Mouse (Mus musculus) lung, embryonic 14.5 days (tissue): ENCODE results near the gene Olfr1395. TPM values are rescaled to one million over a fixed set of nuclear protein-coding genes. Genes with fewer than 3 reads are reported as not detected.
"Not testable (repeated sequence)": the region's sequence is repeated elsewhere in the genome, so short reads cannot be mapped to it uniquely, and the experiment has no call there.

Experiments used
- ATAC-seq: fragments of 200-750 bp; cut with Nextera tagmentation; 2 replicates; pipeline ENCODE4 v1.8.0; 2017; ENCODE audit warnings: mild to moderate bottlenecking, moderate TSS enrichment, moderate library complexity; ENCODE audit not compliant: insufficient read depth
- DNase-seq: peaks from one replicate; pipeline ENCODE4 v3.0.0-alpha.2; 2015
- H3K27ac ChIP-seq: fragments of 300-500 bp; sonication (generic); 2 replicates; pipeline ENCODE4 v1.5.1; 2014; ENCODE audit warnings: low read depth, mild to moderate bottlenecking, moderate library complexity
- H3K27me3 ChIP-seq: fragments of 300-500 bp; sonication (generic); 2 replicates; pipeline ENCODE4 v1.6.1; 2014; ENCODE audit warnings: low read length, control low read depth; ENCODE audit not compliant: insufficient read depth
- H3K36me3 ChIP-seq: fragments of 300-500 bp; sonication (generic); 2 replicates; pipeline ENCODE4 v1.6.1; 2014; ENCODE audit warnings: control low read depth; ENCODE audit not compliant: insufficient read depth
- H3K4me1 ChIP-seq: fragments of 300-500 bp; sonication (generic); 2 replicates; pipeline ENCODE4 v1.6.1; 2014; ENCODE audit warnings: antibody characterized with exemption, control low read depth; ENCODE audit not compliant: insufficient read depth
- H3K4me2 ChIP-seq: fragments of 300-500 bp; sonication (generic); 2 replicates; pipeline ENCODE4 v1.6.1; 2014; ENCODE audit warnings: mild to moderate bottlenecking
- H3K4me3 ChIP-seq: fragments of 300-500 bp; sonication (generic); 2 replicates; pipeline ENCODE4 v1.5.1; 2014; ENCODE audit warnings: low read depth, low read length
- H3K9ac ChIP-seq: fragments of 300-500 bp; sonication (generic); 2 replicates; pipeline ENCODE4 v1.6.1; 2014
- H3K9me3 ChIP-seq: fragments of 300-500 bp; sonication (generic); 2 replicates; pipeline ENCODE4 v1.6.1; 2016; ENCODE audit warnings: low read depth, low read length, control low read depth
- CTCF ChIP-seq: IDR thresholded peaks from 2 replicates; pipeline ENCODE4 v1.5.1; 2016; ENCODE audit warnings: antibody characterized with exemption, low read depth
- WGBS: fragments of 180-500 bp; shearing (Covaris S2); extraction: QIAGEN DNeasy Blood & Tissue Kit; methylation state at CpG from one replicate; pipeline ENCODE4 v1.1.7; 2014; 5-methylcytosine and 5-hydroxymethylcytosine counted together
- polyA plus RNA-seq: library from polyadenylated mRNA; unstranded; fragments of >200 nt; fragmentation: Nextera tagmentation; extraction: Ambion mirVana; gene quantifications from 2 replicates; pipeline ENCODE4 v1.2.1, GENCODE M21; 2014

Olfr1395 gene
- polyA plus RNA-seq, 1 experiment from 2014 or later = not detected

DNA sequence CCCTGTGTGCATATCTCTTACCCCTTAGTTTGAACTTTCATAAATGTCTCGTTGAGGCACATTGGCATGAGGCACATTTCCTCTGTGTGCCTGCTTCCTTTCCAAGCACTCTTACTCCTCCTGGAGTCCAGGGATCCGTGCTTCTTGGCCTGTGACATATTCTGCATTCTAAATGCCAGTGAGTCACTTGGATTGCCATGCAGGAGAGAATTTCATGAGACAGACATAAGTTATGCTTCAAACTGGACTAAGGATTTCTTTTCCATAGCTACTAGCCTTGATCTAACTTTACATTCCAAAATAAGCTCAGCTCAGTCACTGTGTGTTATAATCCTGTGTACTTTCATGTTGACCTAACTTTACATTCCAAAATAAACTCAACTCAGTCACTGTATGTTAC, 49.0 kb downstream of the Olfr1395 start:
- Histone ChIP-seq H3K4me2 (no peak overlapping the region), H3K9me3 (no peaks in the 10 kb centered on the region), H3K4me1 (no peaks in the 10 kb centered on the region), H3K27me3 (no peaks in the 10 kb centered on the region), H3K9ac (no peak overlapping the region), H3K4me3 (no peak overlapping the region), H3K36me3 (no peaks in the 10 kb centered on the region), H3K27ac (no peak overlapping the region)
- 39% methylated on average over 2 of the region's 2 CpGs for WGBS
- DNase-seq = no peak
- TF ChIP-seq CTCF = no peak
- no peak for ATAC-seq

- H3K4me2 ChIP-seq, H3K9ac ChIP-seq, H3K36me3 ChIP-seq, H3K9me3 ChIP-seq, H3K27me3 ChIP-seq, H3K4me1 ChIP-seq, H3K27ac ChIP-seq, DNase-seq, H3K4me3 ChIP-seq, ATAC-seq: not testable (repeated sequence)
- WGBS = 93% methylated on average over 9 of the region's 9 CpGs
Observed at GRCm38 (mm10) chr11:49194771-49195170, 52.7 kb downstream of the Olfr1395 start.

- Histone ChIP-seq H3K36me3 (no peaks in the 10 kb centered on the region), H3K27me3 (no peaks in the 10 kb centered on the region), H3K27ac (peak overlapping the region; percentile 50; the same call in 1 of the 2 replicates), H3K4me1 (no peaks in the 10 kb centered on the region), H3K4me3 (no peak overlapping the region), H3K9me3 (no peaks in the 10 kb centered on the region), H3K9ac (no peak overlapping the region), H3K4me2 (no peak overlapping the region)
- no peak for TF ChIP-seq CTCF
- WGBS = 72% methylated on average over 7 of the region's 7 CpGs
- ATAC-seq (no peak), DNase-seq (peak; percentile 28)
Observed at GRCm38 (mm10) chr11:49195819-49196322, 53.8 kb downstream of the Olfr1395 start.

Other genes starting within 250 kb of the Olfr1395 start
- 0.17 and 0.20 TPM in 2 replicates for gene Gm5431, start 240.1 kb upstream of the Olfr1395 start, polyA plus RNA-seq
- 2.3 TPM in 2 replicates for gene Psme2b, start 196.1 kb upstream of the Olfr1395 start, polyA plus RNA-seq
- gene Olfr56, start 163.4 kb upstream of the Olfr1395 start, polyA plus RNA-seq = not detected in 2 replicates
- 0.72 and 1.0 TPM in 2 replicates for gene 9930111J21Rik1, start 162.9 kb upstream of the Olfr1395 start, polyA plus RNA-seq
- not detected in 2 replicates for gene Gm12185, start 150.0 kb upstream of the Olfr1395 start, polyA plus RNA-seq
- gene Tgtp1, start 148.1 kb upstream of the Olfr1395 start, polyA plus RNA-seq = 0.28 TPM in 1 of 2 replicates, not detected in the other
- 0.38 and 0.79 TPM in 2 replicates for gene 9930111J21Rik2, start 91.0 kb upstream of the Olfr1395 start, polyA plus RNA-seq
- gene Tgtp2, start 78.1 kb upstream of the Olfr1395 start, polyA plus RNA-seq = 0.09 and 0.16 TPM in 2 replicates
- gene Ifi47, start 65.7 kb upstream of the Olfr1395 start, polyA plus RNA-seq = 1.2 and 1.8 TPM in 2 replicates
- gene Olfr1396, start 27.4 kb upstream of the Olfr1395 start, polyA plus RNA-seq = not detected in 2 replicates
- not detected in 2 replicates for gene Olfr1394, start 12.1 kb downstream of the Olfr1395 start, polyA plus RNA-seq
- gene Btnl9, start 44.9 kb downstream of the Olfr1395 start, polyA plus RNA-seq = 0.89 and 1.1 TPM in 2 replicates
- 42.0 and 42.8 TPM in 2 replicates for gene Zfp62, start 61.0 kb downstream of the Olfr1395 start, polyA plus RNA-seq
- gene Mgat1, start 101.9 kb downstream of the Olfr1395 start, polyA plus RNA-seq = 59.3 and 60.0 TPM in 2 replicates
- not detected in 2 replicates for gene Olfr1393, start 136.0 kb downstream of the Olfr1395 start, polyA plus RNA-seq
- not detected in 2 replicates for gene Olfr1392, start 143.0 kb downstream of the Olfr1395 start, polyA plus RNA-seq
- not detected in 2 replicates for gene Olfr10, start 162.5 kb downstream of the Olfr1395 start, polyA plus RNA-seq
- not detected in 2 replicates for gene Olfr1391, start 180.5 kb downstream of the Olfr1395 start, polyA plus RNA-seq
- not detected in 2 replicates for gene Olfr1390, start 192.9 kb downstream of the Olfr1395 start, polyA plus RNA-seq